Mouse (Mus musculus) left cerebral cortex, adult 9 months (tissue): Measurements from ENCODE around the gene Evi5l.

Experiments
- DNase-seq, 2 experiments: peaks; one replicate each; pipeline ENCODE4 v3.0.0; 2022; ENCODE audit warnings: low spot score in 2 of 2

Gene Evi5l

GRCm38 (mm10) chr8:4165852-4166751 is at the start of gene Evi5l:
Evi5l (plus strand) TSS chr8:4166567.
- DNase-seq, result peak; percentile 100

GRCm38 (mm10) chr8:4133798-4134197 is 32.6 kb upstream of the Evi5l start, which contains the start of gene Cd209g:
Cd209g (plus strand) TSS chr8:4134098.
- DNase-seq, result no peak

GRCm38 (mm10) chr8:4139660-4140646 is 26.4 kb upstream of the Evi5l start:
- DNase-seq, result peak in 1 of 2 experiments; percentile 74

GRCm38 (mm10) chr8:4141721-4142120 is 24.6 kb upstream of the Evi5l start:
- DNase-seq, result no peak

GRCm38 (mm10) chr8:4147272-4147671 is 19.1 kb upstream of the Evi5l start:
- DNase-seq, result no peak

GRCm38 (mm10) chr8:4154878-4155277 is 11.5 kb upstream of the Evi5l start:
- no peak for DNase-seq

GRCm38 (mm10) chr8:4162786-4163185 is 3.6 kb upstream of the Evi5l start:
- DNase-seq, result no peak

- no peak for DNase-seq
These were observed 1.1 kb upstream of the Evi5l start for GRCm38 (mm10) chr8:4165176-4165851.

- no peak for DNase-seq
These were observed 636 bp downstream of the Evi5l start for GRCm38 (mm10) chr8:4166881-4167525.

- DNase-seq, result no peak
These were observed 1.6 kb downstream of the Evi5l start for GRCm38 (mm10) chr8:4167918-4168317.

GRCm38 (mm10) chr8:4172486-4172885 is 6.1 kb downstream of the Evi5l start:
- DNase-seq, result no peak

- DNase-seq, result no peak
These were observed 7.7 kb downstream of the Evi5l start for GRCm38 (mm10) chr8:4174018-4174417.

- DNase-seq, result no peak
These were observed 17.0 kb downstream of the Evi5l start for GRCm38 (mm10) chr8:4183409-4183808.

GRCm38 (mm10) chr8:4186151-4186550 is 19.8 kb downstream of the Evi5l start:
- no peak for DNase-seq

GRCm38 (mm10) chr8:4188605-4189004 is 22.2 kb downstream of the Evi5l start:
- DNase-seq, result no peak

GRCm38 (mm10) chr8:4189031-4189722 is 22.8 kb downstream of the Evi5l start:
- no peak for DNase-seq

GRCm38 (mm10) chr8:4192305-4192704 is 25.9 kb downstream of the Evi5l start:
- DNase-seq, result peak in 1 of 2 experiments; percentile 63

- peak; percentile 73 to 94 for DNase-seq
These were observed 26.6 kb downstream of the Evi5l start for GRCm38 (mm10) chr8:4192807-4193587.

- DNase-seq, result no peak
These were observed 27.2 kb downstream of the Evi5l start for GRCm38 (mm10) chr8:4193588-4193894.

- no peak for DNase-seq
These were observed 35.0 kb downstream of the Evi5l start for GRCm38 (mm10) chr8:4201321-4201720.
